Mouse (Mus musculus) stomach, embryonic 14.5 days (tissue): ENCODE results near the gene Fscn2. TPM values are rescaled to one million over a fixed set of nuclear protein-coding genes. Genes with fewer than 3 reads are reported as not detected.

Experiments
- microRNA-seq: library from miRNA; unstranded; fragments of <30 nt; microRNA quantifications from one replicate; pipeline ENCODE4, GENCODE M21; 2016
- polyA plus RNA-seq: library from polyadenylated mRNA; unstranded; fragments of >200 nt; fragmentation: Nextera tagmentation; extraction: Ambion mirVana; gene quantifications from 2 replicates; pipeline ENCODE4 v1.2.1, GENCODE M21; 2014

Fscn2 gene
- polyA plus RNA-seq, 1 experiment from 2014 or later, result 0.30 TPM

Small RNAs within 50 kb of the gene (microRNA-seq; reads per million reads assigned to microRNA genes)
- gene Gm23419, result not detected
- 1.8 reads per million for gene Mir6935

Other genes starting within 250 kb of the Fscn2 start
- 68.4 and 71.1 TPM in 2 replicates for gene Slc38a10, start 210.2 kb upstream of the Fscn2 start, polyA plus RNA-seq
- gene Bahcc1, start 128.6 kb upstream of the Fscn2 start, polyA plus RNA-seq, result 12.2 and 13.4 TPM in 2 replicates
- 2,902 and 3,014 TPM in 2 replicates for gene Actg1, start 13.0 kb upstream of the Fscn2 start, polyA plus RNA-seq
- 35.7 and 40.2 TPM in 2 replicates for gene Faap100, start 17.2 kb downstream of the Fscn2 start, polyA plus RNA-seq
- 32.9 and 37.0 TPM in 2 replicates for gene Nploc4, start 76.2 kb downstream of the Fscn2 start, polyA plus RNA-seq
- gene Tspan10, start 81.1 kb downstream of the Fscn2 start, polyA plus RNA-seq, result not detected in 2 replicates
- gene Pde6g, start 92.0 kb downstream of the Fscn2 start, polyA plus RNA-seq, result 0.21 TPM in 1 of 2 replicates, not detected in the other
- 15.0 and 15.3 TPM in 2 replicates for gene Oxld1, start 96.5 kb downstream of the Fscn2 start, polyA plus RNA-seq
- gene Ccdc137, start 96.6 kb downstream of the Fscn2 start, polyA plus RNA-seq, result 30.9 and 31.1 TPM in 2 replicates
- 43.3 and 49.4 TPM in 2 replicates for gene Arl16, start 106.1 kb downstream of the Fscn2 start, polyA plus RNA-seq
- gene Mrpl12, start 123.1 kb downstream of the Fscn2 start, polyA plus RNA-seq, result 150 and 153 TPM in 2 replicates
- gene Slc25a10, start 130.3 kb downstream of the Fscn2 start, polyA plus RNA-seq, result 66.5 and 75.1 TPM in 2 replicates
- gene Gcgr, start 169.2 kb downstream of the Fscn2 start, polyA plus RNA-seq, result 1.2 and 1.9 TPM in 2 replicates
- gene Mcrip1, start 188.2 kb downstream of the Fscn2 start, polyA plus RNA-seq, result 229 and 239 TPM in 2 replicates
- not detected in 2 replicates for gene Ppp1r27, start 189.6 kb downstream of the Fscn2 start, polyA plus RNA-seq
- 768 and 850 TPM in 2 replicates for gene P4hb, start 211.7 kb downstream of the Fscn2 start, polyA plus RNA-seq
- 575 and 578 TPM in 2 replicates for gene Arhgdia, start 220.1 kb downstream of the Fscn2 start, polyA plus RNA-seq
- gene Alyref, start 236.8 kb downstream of the Fscn2 start, polyA plus RNA-seq, result 314 and 411 TPM in 2 replicates
- 234 and 267 TPM in 2 replicates for gene Anapc11, start 236.9 kb downstream of the Fscn2 start, polyA plus RNA-seq
- 13.0 and 13.7 TPM in 2 replicates for gene Npb, start 246.9 kb downstream of the Fscn2 start, polyA plus RNA-seq